In genomic region chr10:127664891-127665290, GRCm38 (mm10) we compare ENCODE assay signal across 8 mouse cellular contexts. TPM values are rescaled to one million over a fixed set of nuclear protein-coding genes. Genes with fewer than 3 reads are reported as not detected.
DNase-seq lines count a peak whose midpoint lies in the region; ATAC-seq and TF ChIP-seq lines count a peak whose summit lies in the region.

No protein-coding gene starts in this region.

- H3K27ac ChIP-seq in heart, embryonic 10.5 days = peak overlapping the region; percentile 17; the same call in 1 of the 2 replicates
- H3K27ac ChIP-seq in thymus, adult 2 months (ENCODE audit: control insufficient read depth, insufficient read depth, low read length) = no peak overlapping the region
- H3K27ac ChIP-seq in limb, embryonic 14.5 days (replicated peaks; ENCODE audit: low read depth, low read length) = no peak overlapping the region

- H3K27me3 ChIP-seq in heart, embryonic 10.5 days (ENCODE audit: insufficient read depth, poor library complexity, severe bottlenecking) = peaks cover 39% of the 10 kb centered on the region
- no peaks in the 10 kb centered on the region for H3K27me3 ChIP-seq in thymus, adult 2 months (ENCODE audit: control insufficient read depth, insufficient read depth, low read length)
- no peaks in the 10 kb centered on the region for H3K27me3 ChIP-seq in limb, embryonic 14.5 days (ENCODE audit: control insufficient read depth, insufficient read depth, low read length)

- intact Hi-C loops in heart, postnatal 36 days (cut with DNase I) = loop anchor here (5.0 to 10.0 kb wide), 2 partner anchors 378 to 510 kb away; partner anchors contain the start of gene Mbd6

- H3K4me2 ChIP-seq in limb, embryonic 14.5 days (replicated peaks; ENCODE audit: low read depth, low read length, severe bottlenecking) = peak overlapping the region; percentile 54

- H3K4me1 ChIP-seq in heart, embryonic 10.5 days = peaks cover 92% of the 10 kb centered on the region
- H3K4me1 ChIP-seq in thymus, adult 2 months (replicated peaks; ENCODE audit: control insufficient read depth, insufficient read depth, low read length) = peaks cover 69% of the 10 kb centered on the region
- H3K4me1 ChIP-seq in limb, embryonic 14.5 days (ENCODE audit: control insufficient read depth, insufficient read depth, low read length) = peaks cover 59% of the 10 kb centered on the region

- no peaks in the 10 kb centered on the region for H3K9me3 ChIP-seq in heart, embryonic 10.5 days
- H3K9me3 ChIP-seq in limb, embryonic 14.5 days (ENCODE audit: control insufficient read depth, low read length) = no peaks in the 10 kb centered on the region

- TF ChIP-seq CTCF in thymus, adult 2 months (IDR thresholded peaks at IDR 0.05; ENCODE audit: borderline replicate concordance, control insufficient read depth, extremely low read depth, insufficient read depth, low read length, poor library complexity) = no peak

- H3K36me3 ChIP-seq in heart, embryonic 10.5 days = peaks cover 36% of the 10 kb centered on the region
- H3K36me3 ChIP-seq in thymus, adult 2 months (ENCODE audit: control insufficient read depth, insufficient read depth, low read length) = peaks cover 11% of the 10 kb centered on the region; the same call in 1 of the 2 replicates
- H3K36me3 ChIP-seq in limb, embryonic 14.5 days (ENCODE audit: control insufficient read depth, insufficient read depth, low read length) = peaks cover 43% of the 10 kb centered on the region

- peak overlapping the region; percentile 79 for H3K9ac ChIP-seq in limb, embryonic 14.5 days (ENCODE audit: low read depth, low read length, severe bottlenecking)

- H3K4me3 ChIP-seq in heart, embryonic 10.5 days = peak overlapping the region; percentile 78
- H3K4me3 ChIP-seq in thymus, adult 2 months (ENCODE audit: control insufficient read depth, insufficient read depth, low read length) = peak overlapping the region; percentile 28
- H3K4me3 ChIP-seq in limb, embryonic 14.5 days (replicated peaks; ENCODE audit: low read length) = peak overlapping the region; percentile 55

- no peak for ATAC-seq in limb, embryonic 14.5 days (ENCODE audit: low FRiP score, low read depth)

- DNase-seq in heart, embryonic 10.5 days (ENCODE audit: low spot score) = no peak
- no peak for DNase-seq in heart, postnatal 36 days
- DNase-seq in thymus, adult 2 months = no peak
- no peak for DNase-seq in thymus, adult 18-20 months
- no peak for DNase-seq in limb, embryonic 14.5 days (ENCODE audit: low spot score)
- DNase-seq in frontal cortex, adult 2 months (ENCODE audit: extremely low spot score in 1 of 2, low spot score in 1 of 2) = no peak
- no peak for DNase-seq in Muller cell, postnatal 12 days (ENCODE audit: inconsistent ontology term)
- no peak for DNase-seq in urinary bladder, postnatal 10 days (ENCODE audit: low spot score)

- WGBS in heart, embryonic 10.5 days = 31% methylated on average over 13 of the region's 13 CpGs
- 80% methylated on average over 13 of the region's 13 CpGs for WGBS in thymus, adult 2 months
- WGBS in limb, embryonic 14.5 days = 21% methylated on average over 13 of the region's 13 CpGs

- no peak for TF ChIP-seq POLR2A in thymus, adult 2 months (IDR thresholded peaks at IDR 0.05; ENCODE audit: control insufficient read depth, extremely low read depth, insufficient read depth, low read length, poor library complexity)
- no peak for TF ChIP-seq POLR2A in limb, embryonic 14.5 days (IDR thresholded peaks at IDR 0.05; ENCODE audit: borderline replicate concordance, extremely low read depth, insufficient read depth, insufficient read length)

RNA-seq across cellular contexts. Expression of gene Nemp1, which starts 1.8 kb away (rescaled TPM):
- polyA plus RNA-seq in heart, embryonic 10.5 days (2016; fragmentation: Nextera tagmentation; extraction: Ambion mirVana) = 7.7 and 8.8 TPM in 2 replicates
- 1 to 10 TPM; 2.7 to 4.5 TPM for total RNA-seq in heart, postnatal 36 days (2021)
- 14.2 and 15.0 TPM in 2 replicates for polyA plus RNA-seq in thymus, adult 2 months (2012; rRNA removed)
- polyA plus RNA-seq in limb, embryonic 14.5 days (2012; rRNA removed) = 12.3 and 13.9 TPM in 2 replicates
- polyA plus RNA-seq in limb, embryonic 14.5 days (2014; fragmentation: Nextera tagmentation; extraction: Ambion mirVana) = 9.0 and 10.2 TPM in 2 replicates
- polyA plus RNA-seq in frontal cortex, adult 2 months (2012; rRNA removed) = 4.5 and 4.8 TPM in 2 replicates

RNA-seq across cellular contexts. Expression of gene Nab2, which starts 3.5 kb away (rescaled TPM):
- 11.4 and 12.6 TPM in 2 replicates for polyA plus RNA-seq in heart, embryonic 10.5 days (2016; fragmentation: Nextera tagmentation; extraction: Ambion mirVana)
- 1 to 10 TPM; 5.7 to 8.4 TPM for total RNA-seq in heart, postnatal 36 days (2021)
- 69.3 and 79.2 TPM in 2 replicates for polyA plus RNA-seq in thymus, adult 2 months (2012; rRNA removed)
- polyA plus RNA-seq in limb, embryonic 14.5 days (2012; rRNA removed) = 64.5 and 68.3 TPM in 2 replicates
- 16.4 and 19.9 TPM in 2 replicates for polyA plus RNA-seq in limb, embryonic 14.5 days (2014; fragmentation: Nextera tagmentation; extraction: Ambion mirVana)
- polyA plus RNA-seq in frontal cortex, adult 2 months (2012; rRNA removed) = 38.2 and 46.1 TPM in 2 replicates

RNA-seq across cellular contexts. Expression of gene Stat6, which starts 22.1 kb away (rescaled TPM):
- 22.5 and 28.1 TPM in 2 replicates for polyA plus RNA-seq in heart, embryonic 10.5 days (2016; fragmentation: Nextera tagmentation; extraction: Ambion mirVana)
- total RNA-seq in heart, postnatal 36 days (2021) = 10 to 100 TPM; 42.3 to 46.0 TPM
- 168 and 185 TPM in 2 replicates for polyA plus RNA-seq in thymus, adult 2 months (2012; rRNA removed)
- polyA plus RNA-seq in limb, embryonic 14.5 days (2012; rRNA removed) = 30.7 and 33.5 TPM in 2 replicates
- 22.2 and 24.6 TPM in 2 replicates for polyA plus RNA-seq in limb, embryonic 14.5 days (2014; fragmentation: Nextera tagmentation; extraction: Ambion mirVana)
- polyA plus RNA-seq in frontal cortex, adult 2 months (2012; rRNA removed) = 11.0 and 11.9 TPM in 2 replicates

RNA-seq across cellular contexts. Expression of gene Myo1a, which starts 40.1 kb away (rescaled TPM):
- polyA plus RNA-seq in heart, embryonic 10.5 days (2016; fragmentation: Nextera tagmentation; extraction: Ambion mirVana) = 0.42 and 0.45 TPM in 2 replicates
- total RNA-seq in heart, postnatal 36 days (2021) = not detected
- polyA plus RNA-seq in thymus, adult 2 months (2012; rRNA removed) = 1.6 and 1.8 TPM in 2 replicates
- polyA plus RNA-seq in limb, embryonic 14.5 days (2012; rRNA removed) = 1.2 and 1.7 TPM in 2 replicates
- polyA plus RNA-seq in limb, embryonic 14.5 days (2014; fragmentation: Nextera tagmentation; extraction: Ambion mirVana) = 0.30 and 0.48 TPM in 2 replicates
- polyA plus RNA-seq in frontal cortex, adult 2 months (2012; rRNA removed) = 1.4 and 1.5 TPM in 2 replicates

RNA-seq across cellular contexts. Expression of gene Lrp1, which starts 43.9 kb away (rescaled TPM):
- 37.4 and 51.8 TPM in 2 replicates for polyA plus RNA-seq in heart, embryonic 10.5 days (2016; fragmentation: Nextera tagmentation; extraction: Ambion mirVana)
- 10 to 100 TPM; 73.4 to 88.6 TPM for total RNA-seq in heart, postnatal 36 days (2021)
- polyA plus RNA-seq in thymus, adult 2 months (2012; rRNA removed) = 35.3 and 40.3 TPM in 2 replicates
- 261 and 271 TPM in 2 replicates for polyA plus RNA-seq in limb, embryonic 14.5 days (2012; rRNA removed)
- polyA plus RNA-seq in limb, embryonic 14.5 days (2014; fragmentation: Nextera tagmentation; extraction: Ambion mirVana) = 146 and 172 TPM in 2 replicates
- 279 and 283 TPM in 2 replicates for polyA plus RNA-seq in frontal cortex, adult 2 months (2012; rRNA removed)

Comparison
In these comparisons a context has a peak if more than half of its experiments do, and no peak if none do; other contexts are left out.
1. H3K4me3 ChIP-seq: peak in every context shown above with its lines; median percentile 78 in heart, embryonic 10.5 days; 55 in limb, embryonic 14.5 days; 28 in thymus, adult 2 months.